Mouse (Mus musculus): ENCODE results near the gene Mettl26. TPM values are rescaled to one million over a fixed set of nuclear protein-coding genes. Genes with fewer than 3 reads are reported as not detected.
A peak's percentile ranks its signal among the peaks of the same experiment; 100 is the strongest.

The Mettl26 gene
- 48.7 and 50.7 TPM in 2 replicates for polyA plus RNA-seq (2015; fragmentation: Nextera tagmentation; extraction: Ambion mirVana)

GRCm38 (mm10) chr17:25874721-25875170 lies at the start of gene Mettl26:
Gene Mettl26 (plus strand): TSS chr17:25875074.
- WGBS: 0% methylated on average over 25 of the region's 25 CpGs
- H3K4me3 ChIP-seq (ENCODE audit: low read depth, low read length): peak within 1 kb of the TSS; percentile 68

GRCm38 (mm10) chr17:25825311-25825710 lies 49.6 kb upstream of the Mettl26 start:
- H3K27ac ChIP-seq (ENCODE audit: low read length): no peak overlapping the region
- TF ChIP-seq EP300 (IDR thresholded peaks at IDR 0.05) (no peak), CTCF (IDR thresholded peaks at IDR 0.05) (no peak)
- no peaks in the 10 kb centered on the region for H3K9me3 ChIP-seq (ENCODE audit: low read length)
- WGBS: 86% methylated on average over 6 of the region's 6 CpGs
- H3K4me1 ChIP-seq (ENCODE audit: insufficient read depth, low read depth, low read length): peaks cover 21% of the 10 kb centered on the region; the same call in 1 of the 2 replicates
- DNase-seq (ENCODE audit: low spot score) (no peak), ATAC-seq (no peak)
- no peaks in the 10 kb centered on the region for H3K27me3 ChIP-seq (replicated peaks; ENCODE audit: insufficient read depth, low read length)
- no peak overlapping the region for H3K4me3 ChIP-seq (ENCODE audit: low read depth, low read length)
- H3K9ac ChIP-seq (replicated peaks; ENCODE audit: low read depth): no peak overlapping the region
- H3K36me3 ChIP-seq (ENCODE audit: insufficient read depth, low read length): 0 out of 2 replicates have a peak, but pooled peaks cover 6% of the 10 kb centered on the region
- H3K4me2 ChIP-seq (replicated peaks; ENCODE audit: low read depth, low read length): no peak overlapping the region

More at GRCm38 (mm10) chr17:25874721-25875170, at the start of gene Mettl26:
- ATAC-seq: peak; percentile 80
- H3K36me3 ChIP-seq (ENCODE audit: insufficient read depth, low read length): no peaks in the 10 kb centered on the region
- peak within 1 kb of the TSS; percentile 78 for H3K27ac ChIP-seq (ENCODE audit: low read length)
- peak within 1 kb of the TSS; percentile 48 for H3K9ac ChIP-seq (replicated peaks; ENCODE audit: low read depth)
- peak; percentile 88 for DNase-seq (ENCODE audit: low spot score)
- H3K4me2 ChIP-seq (replicated peaks; ENCODE audit: low read depth, low read length): peak within 1 kb of the TSS; percentile 81
- TF ChIP-seq EP300 (IDR thresholded peaks at IDR 0.05): no peak
- TF ChIP-seq CTCF (IDR thresholded peaks at IDR 0.05): peak; percentile 46
- H3K4me1 ChIP-seq (ENCODE audit: insufficient read depth, low read depth, low read length): peaks cover 6% of the 10 kb centered on the region; the same call in 1 of the 2 replicates
- H3K9me3 ChIP-seq (ENCODE audit: low read length): no peaks in the 10 kb centered on the region
- no peaks in the 10 kb centered on the region for H3K27me3 ChIP-seq (replicated peaks; ENCODE audit: insufficient read depth, low read length)

GRCm38 (mm10) chr17:25825984-25826570 lies 48.8 kb upstream of the Mettl26 start:
- 0 out of 2 replicates have a peak, but pooled peaks cover 11% of the 10 kb centered on the region for H3K36me3 ChIP-seq (ENCODE audit: insufficient read depth, low read length)
- H3K9me3 ChIP-seq (ENCODE audit: low read length): no peaks in the 10 kb centered on the region
- H3K27me3 ChIP-seq (replicated peaks; ENCODE audit: insufficient read depth, low read length): no peaks in the 10 kb centered on the region
- no peak for ATAC-seq
- DNase-seq (ENCODE audit: low spot score): no peak
- no peak overlapping the region for H3K27ac ChIP-seq (ENCODE audit: low read length)
- no peak for TF ChIP-seq EP300 (IDR thresholded peaks at IDR 0.05)
- TF ChIP-seq CTCF (IDR thresholded peaks at IDR 0.05): no peak
- WGBS: 95% methylated on average over 26 of the region's 27 CpGs
- no peak overlapping the region for H3K4me3 ChIP-seq (ENCODE audit: low read depth, low read length)
- no peak overlapping the region for H3K4me2 ChIP-seq (replicated peaks; ENCODE audit: low read depth, low read length)
- H3K4me1 ChIP-seq (ENCODE audit: insufficient read depth, low read depth, low read length): peaks cover 22% of the 10 kb centered on the region; the same call in 1 of the 2 replicates
- H3K9ac ChIP-seq (replicated peaks; ENCODE audit: low read depth): no peak overlapping the region

- Histone ChIP-seq H3K9ac (replicated peaks; ENCODE audit: low read depth) (no peak overlapping the region), H3K4me1 (ENCODE audit: insufficient read depth, low read depth, low read length) (peaks cover 32% of the 10 kb centered on the region), H3K9me3 (ENCODE audit: low read length) (no peaks in the 10 kb centered on the region), H3K27me3 (replicated peaks; ENCODE audit: insufficient read depth, low read length) (no peaks in the 10 kb centered on the region), H3K4me2 (replicated peaks; ENCODE audit: low read depth, low read length) (no peak overlapping the region), H3K27ac (ENCODE audit: low read length) (no peak overlapping the region), H3K4me3 (ENCODE audit: low read depth, low read length) (no peak overlapping the region), H3K36me3 (ENCODE audit: insufficient read depth, low read length) (0 out of 2 replicates have a peak, but pooled peaks cover 11% of the 10 kb centered on the region)
- no peak for DNase-seq (ENCODE audit: low spot score)
- no peak for TF ChIP-seq CTCF (IDR thresholded peaks at IDR 0.05)
- TF ChIP-seq EP300 (IDR thresholded peaks at IDR 0.05): no peak
- 92% methylated on average over 13 of the region's 13 CpGs for WGBS
- no peak for ATAC-seq
Measured at GRCm38 (mm10) chr17:25827011-25827410, 47.9 kb upstream of the Mettl26 start.

GRCm38 (mm10) chr17:25827546-25828222 lies 47.2 kb upstream of the Mettl26 start:
- no peaks in the 10 kb centered on the region for H3K27me3 ChIP-seq (replicated peaks; ENCODE audit: insufficient read depth, low read length)
- no peaks in the 10 kb centered on the region for H3K9me3 ChIP-seq (ENCODE audit: low read length)
- H3K4me1 ChIP-seq (ENCODE audit: insufficient read depth, low read depth, low read length): peaks cover 35% of the 10 kb centered on the region
- H3K9ac ChIP-seq (replicated peaks; ENCODE audit: low read depth): no peak overlapping the region
- H3K4me3 ChIP-seq (ENCODE audit: low read depth, low read length): no peak overlapping the region
- no peak overlapping the region; the same call in 1 of the 2 replicates for H3K27ac ChIP-seq (ENCODE audit: low read length)
- H3K4me2 ChIP-seq (replicated peaks; ENCODE audit: low read depth, low read length): no peak overlapping the region
- H3K36me3 ChIP-seq (ENCODE audit: insufficient read depth, low read length): 0 out of 2 replicates have a peak, but pooled peaks cover 11% of the 10 kb centered on the region
- TF ChIP-seq EP300 (IDR thresholded peaks at IDR 0.05) (no peak), CTCF (IDR thresholded peaks at IDR 0.05) (no peak)
- DNase-seq (ENCODE audit: low spot score): no peak
- no peak for ATAC-seq
- 90% methylated on average over 22 of the region's 22 CpGs for WGBS

GRCm38 (mm10) chr17:25828223-25828594 lies 46.7 kb upstream of the Mettl26 start:
- Histone ChIP-seq H3K36me3 (ENCODE audit: insufficient read depth, low read length) (0 out of 2 replicates have a peak, but pooled peaks cover 11% of the 10 kb centered on the region), H3K9me3 (ENCODE audit: low read length) (no peaks in the 10 kb centered on the region), H3K4me3 (ENCODE audit: low read depth, low read length) (peak overlapping the region; percentile 52; the same call in 1 of the 2 replicates), H3K27me3 (replicated peaks; ENCODE audit: insufficient read depth, low read length) (no peaks in the 10 kb centered on the region), H3K4me1 (ENCODE audit: insufficient read depth, low read depth, low read length) (peaks cover 35% of the 10 kb centered on the region), H3K27ac (ENCODE audit: low read length) (no peak overlapping the region; the same call in 1 of the 2 replicates), H3K9ac (replicated peaks; ENCODE audit: low read depth) (0 out of 2 replicates have a peak overlapping the region, but pooled peaks have one; percentile 8), H3K4me2 (replicated peaks; ENCODE audit: low read depth, low read length) (peak overlapping the region; percentile 85)
- no peak for DNase-seq (ENCODE audit: low spot score)
- WGBS: 72% methylated on average over 8 of the region's 8 CpGs
- no peak for TF ChIP-seq EP300 (IDR thresholded peaks at IDR 0.05)
- TF ChIP-seq CTCF (IDR thresholded peaks at IDR 0.05): no peak
- ATAC-seq: no peak

Measured in lung, postnatal 0 days (tissue).